Mouse (Mus musculus) embryonic facial prominence, embryonic 12.5 days (tissue): Measurements from ENCODE around the gene Fmnl3. TPM values are rescaled to one million over a fixed set of nuclear protein-coding genes. Genes with fewer than 3 reads are reported as not detected.

Experiments used
- ATAC-seq: fragments of 200-750 bp; cut with Nextera tagmentation; 2 replicates; pipeline ENCODE4 v1.8.0; 2017; ENCODE audit not compliant: insufficient number of reproducible peaks, insufficient read depth, low FRiP score, low TSS enrichment
- H3K27ac ChIP-seq: fragments of 300-500 bp; sonication (generic); 2 replicates; pipeline ENCODE4 v1.5.1; 2016; ENCODE audit warnings: mild to moderate bottlenecking
- H3K27me3 ChIP-seq: fragments of 300-500 bp; sonication (generic); 2 replicates; pipeline ENCODE4 v1.6.1; 2016; ENCODE audit warnings: mild to moderate bottlenecking, moderate library complexity
- H3K36me3 ChIP-seq: fragments of 300-500 bp; sonication (generic); 2 replicates; pipeline ENCODE4 v1.6.1; 2016; ENCODE audit warnings: mild to moderate bottlenecking
- H3K4me1 ChIP-seq: fragments of 300-500 bp; sonication (generic); 2 replicates; pipeline ENCODE4 v1.6.1; 2016
- H3K4me2 ChIP-seq: fragments of 300-500 bp; sonication (generic); replicated peaks from 2 replicates; pipeline ENCODE4 v1.6.1; 2016; ENCODE audit warnings: mild to moderate bottlenecking, moderate library complexity
- H3K4me3 ChIP-seq: fragments of 300-500 bp; sonication (generic); 2 replicates; pipeline ENCODE4 v1.5.1; 2016; ENCODE audit warnings: mild to moderate bottlenecking
- H3K9ac ChIP-seq: fragments of 300-500 bp; sonication (generic); 2 replicates; pipeline ENCODE4 v1.6.1; 2016; ENCODE audit warnings: mild to moderate bottlenecking, moderate library complexity
- H3K9me3 ChIP-seq: fragments of 300-500 bp; sonication (generic); 2 replicates; pipeline ENCODE4 v1.6.1; 2016; ENCODE audit warnings: mild to moderate bottlenecking, moderate library complexity
- WGBS: fragments of 180-500 bp; shearing (Covaris S2); methylation state at CpG from one replicate; pipeline ENCODE4 v1.1.7; 2016; 5-methylcytosine and 5-hydroxymethylcytosine counted together
- polyA plus RNA-seq: library from polyadenylated mRNA; unstranded; fragments of >200 nt; fragmentation: Nextera tagmentation; extraction: Ambion mirVana; gene quantifications from 2 replicates; pipeline ENCODE4 v1.2.1, GENCODE M21; 2016

Gene Fmnl3
- polyA plus RNA-seq, 1 experiment from 2014 or later: 37.0 TPM

DNA sequence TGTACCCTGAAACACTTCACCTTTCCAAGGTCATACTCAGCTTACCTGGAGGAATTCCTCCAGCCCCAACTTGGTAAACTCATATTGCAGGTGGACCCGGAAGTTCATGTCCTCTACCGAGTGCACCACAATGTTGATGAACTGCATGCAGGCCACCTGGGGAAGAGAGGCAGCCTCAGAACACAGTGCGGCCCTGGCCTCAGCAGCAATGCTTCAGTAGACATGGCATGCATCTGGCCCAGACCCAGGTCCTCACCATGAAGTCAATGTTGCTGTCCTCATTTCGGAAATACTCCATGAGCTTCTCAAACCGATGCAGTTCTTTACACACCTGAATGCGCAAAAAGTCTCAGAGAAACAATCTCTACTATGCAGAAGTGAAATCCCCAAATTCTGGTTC lies 44.7 kb downstream of the Fmnl3 start:
- H3K36me3 ChIP-seq: peaks cover 88% of the 10 kb centered on the region
- no peak overlapping the region for H3K4me3 ChIP-seq
- H3K4me1 ChIP-seq: no peaks in the 10 kb centered on the region; the same call in 1 of the 2 replicates
- no peaks in the 10 kb centered on the region for H3K27me3 ChIP-seq
- no peak overlapping the region for H3K4me2 ChIP-seq
- H3K9ac ChIP-seq: no peak overlapping the region
- no peak overlapping the region for H3K27ac ChIP-seq
- WGBS: 95% methylated on average over 6 of the region's 6 CpGs
- no peak for ATAC-seq
- no peaks in the 10 kb centered on the region for H3K9me3 ChIP-seq

DNA sequence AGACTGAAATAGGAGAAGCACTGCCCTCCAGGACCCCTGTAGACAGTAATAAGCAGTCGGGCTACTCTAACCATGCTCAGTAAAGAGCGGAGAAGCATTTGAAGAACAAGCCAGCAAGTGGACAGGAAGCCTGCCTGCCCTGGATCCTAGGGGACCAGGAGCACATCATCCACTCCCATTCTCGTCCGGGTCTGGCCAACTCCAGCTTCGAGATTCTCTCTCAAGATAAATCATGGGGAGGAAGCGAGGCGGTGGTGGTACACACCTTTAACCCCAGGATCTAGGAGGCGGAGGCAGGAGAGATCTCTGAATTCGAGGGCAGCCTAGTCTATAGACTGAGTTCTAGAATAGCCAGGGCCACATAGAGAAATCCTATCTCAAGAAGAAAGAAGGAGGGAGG lies 46.1 kb downstream of the Fmnl3 start:
- ATAC-seq: no peak
- Histone ChIP-seq H3K27ac (no peak overlapping the region), H3K36me3 (peaks cover 91% of the 10 kb centered on the region)

DNA sequence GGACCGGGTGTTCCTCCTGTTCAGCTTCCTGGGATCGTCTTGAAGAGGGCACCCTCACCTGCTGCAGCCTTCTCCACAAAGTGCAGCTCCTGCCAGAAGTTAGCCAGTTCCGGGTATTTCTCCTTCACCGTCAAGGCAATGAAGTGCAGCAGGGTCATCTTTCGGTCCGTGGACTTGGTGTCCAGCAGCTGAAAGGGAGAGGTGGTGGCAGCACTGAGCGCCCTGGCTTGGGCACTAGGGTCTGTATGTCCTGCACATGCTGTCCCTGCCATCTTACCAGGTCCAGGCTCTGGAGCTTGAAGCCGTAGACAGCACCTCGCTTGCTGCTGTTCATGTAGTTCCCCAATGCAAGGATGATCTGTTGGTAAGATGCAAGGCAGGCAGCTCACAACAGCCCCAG lies 49.3 kb downstream of the Fmnl3 start:
- Histone ChIP-seq H3K4me1 (no peaks in the 10 kb centered on the region), H3K27me3 (no peaks in the 10 kb centered on the region), H3K27ac (peak overlapping the region; percentile 58; the same call in 1 of the 2 replicates), H3K4me2 (no peak overlapping the region), H3K9me3 (no peaks in the 10 kb centered on the region), H3K36me3 (peaks cover 98% of the 10 kb centered on the region), H3K4me3 (no peak overlapping the region), H3K9ac (no peak overlapping the region)
- no peak for ATAC-seq
- WGBS: 81% methylated on average over 9 of the region's 9 CpGs

More for the DNA sequence above, 46.1 kb downstream of the Fmnl3 start:
- no peak overlapping the region for H3K4me3 ChIP-seq
- WGBS: 84% methylated on average over 9 of the region's 9 CpGs
- no peak overlapping the region for H3K4me2 ChIP-seq
- H3K27me3 ChIP-seq: no peaks in the 10 kb centered on the region
- no peak overlapping the region for H3K9ac ChIP-seq
- H3K4me1 ChIP-seq: no peaks in the 10 kb centered on the region
- no peaks in the 10 kb centered on the region for H3K9me3 ChIP-seq

DNA sequence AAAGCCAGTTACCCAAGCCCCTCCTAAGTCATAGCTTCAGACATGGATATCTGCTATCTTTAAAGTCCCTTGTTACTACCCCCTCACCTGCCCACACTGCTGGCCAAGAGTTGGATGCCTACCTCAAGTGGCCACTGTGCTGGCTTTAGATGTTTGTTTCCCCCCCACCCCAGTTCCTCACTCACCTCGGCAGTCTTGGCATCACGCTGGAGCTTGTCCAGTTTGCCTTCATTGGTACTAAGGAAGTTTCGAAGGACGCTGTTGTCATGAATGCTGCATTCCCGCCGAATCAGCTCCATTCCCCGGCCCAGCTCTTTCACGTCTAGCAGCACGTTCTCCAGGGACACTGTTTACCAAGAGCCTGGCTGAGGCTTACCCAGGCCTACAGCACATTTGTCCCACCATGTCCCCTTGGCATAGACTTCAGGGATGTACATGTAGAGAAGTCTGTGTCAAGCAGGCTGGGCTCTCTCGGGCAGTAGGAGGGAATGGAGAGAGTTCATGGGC lies 50.1 kb downstream of the Fmnl3 start:
- Histone ChIP-seq H3K4me2 (no peak overlapping the region), H3K4me3 (no peak overlapping the region), H3K27ac (peak overlapping the region; percentile 58), H3K9me3 (no peaks in the 10 kb centered on the region), H3K9ac (no peak overlapping the region), H3K27me3 (no peaks in the 10 kb centered on the region), H3K4me1 (no peaks in the 10 kb centered on the region), H3K36me3 (peaks cover 99% of the 10 kb centered on the region)
- no peak for ATAC-seq
- WGBS: 79% methylated on average over 10 of the region's 10 CpGs

DNA sequence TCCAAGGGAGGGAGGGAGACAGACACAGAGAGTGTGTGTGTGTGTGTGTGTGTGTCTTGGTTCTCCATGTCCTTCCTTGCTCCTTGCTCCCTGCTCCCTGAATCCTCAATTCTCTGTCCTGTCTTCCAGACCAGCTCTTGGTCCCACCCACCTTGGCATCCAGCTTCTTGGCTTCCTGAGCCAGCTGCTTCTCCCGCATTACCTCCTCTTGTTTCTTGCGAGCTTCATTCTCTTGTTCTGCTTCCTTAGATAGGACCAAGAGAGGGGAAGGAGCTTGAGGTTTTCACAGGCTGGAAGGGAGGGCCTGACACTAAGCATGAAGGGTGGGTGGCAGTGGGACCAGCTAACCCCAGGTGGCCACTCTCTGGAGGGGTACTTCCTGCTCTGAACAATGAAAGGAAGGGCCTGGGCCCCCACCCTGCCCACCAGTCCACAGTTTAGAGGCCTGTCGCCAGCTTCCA lies 50.8 kb downstream of the Fmnl3 start:
- no peak overlapping the region for H3K4me2 ChIP-seq
- H3K36me3 ChIP-seq: peaks cover 99% of the 10 kb centered on the region

DNA sequence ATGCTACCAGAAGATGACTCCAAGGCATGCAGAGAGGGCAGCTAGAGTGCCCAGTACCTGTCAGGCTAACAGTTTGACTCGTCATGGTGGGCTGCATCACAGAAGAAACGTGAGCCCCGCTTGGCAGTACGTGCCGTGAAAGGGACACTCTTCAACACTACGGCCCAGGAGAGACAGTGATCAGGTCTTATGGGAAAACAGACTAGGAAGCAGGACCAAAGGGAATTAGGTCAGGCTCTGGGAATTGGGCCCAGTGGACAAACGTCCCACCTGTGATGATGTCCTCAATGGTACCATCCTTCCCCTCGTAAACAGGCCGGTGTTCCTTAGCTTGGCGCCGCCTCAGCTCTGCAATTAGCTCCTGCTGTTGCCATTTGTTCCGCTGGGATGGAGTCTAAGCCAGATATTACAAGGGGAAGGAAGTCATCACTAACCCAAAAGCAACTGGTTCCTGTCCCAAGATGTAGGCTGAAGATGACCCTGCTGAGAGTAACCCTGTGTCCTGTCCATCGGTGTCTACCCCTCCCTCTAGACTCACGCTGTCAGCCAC lies 51.3 kb downstream of the Fmnl3 start:
- H3K9ac ChIP-seq: no peak overlapping the region
- WGBS: 84% methylated on average over 14 of the region's 14 CpGs
- peaks cover 98% of the 10 kb centered on the region for H3K36me3 ChIP-seq
- H3K4me3 ChIP-seq: no peak overlapping the region
- no peaks in the 10 kb centered on the region for H3K9me3 ChIP-seq
- H3K27ac ChIP-seq: peak overlapping the region; percentile 41; the same call in 1 of the 2 replicates
- no peaks in the 10 kb centered on the region for H3K4me1 ChIP-seq
- no peak for ATAC-seq
- no peak overlapping the region for H3K4me2 ChIP-seq
- H3K27me3 ChIP-seq: no peaks in the 10 kb centered on the region

More for the DNA sequence above, 50.8 kb downstream of the Fmnl3 start:
- 75% methylated on average over 3 of the region's 3 CpGs for WGBS
- Histone ChIP-seq H3K27ac (peak overlapping the region; percentile 41; the same call in 1 of the 2 replicates), H3K4me1 (no peaks in the 10 kb centered on the region), H3K4me3 (no peak overlapping the region), H3K9ac (no peak overlapping the region), H3K9me3 (no peaks in the 10 kb centered on the region), H3K27me3 (no peaks in the 10 kb centered on the region)
- no peak for ATAC-seq

DNA sequence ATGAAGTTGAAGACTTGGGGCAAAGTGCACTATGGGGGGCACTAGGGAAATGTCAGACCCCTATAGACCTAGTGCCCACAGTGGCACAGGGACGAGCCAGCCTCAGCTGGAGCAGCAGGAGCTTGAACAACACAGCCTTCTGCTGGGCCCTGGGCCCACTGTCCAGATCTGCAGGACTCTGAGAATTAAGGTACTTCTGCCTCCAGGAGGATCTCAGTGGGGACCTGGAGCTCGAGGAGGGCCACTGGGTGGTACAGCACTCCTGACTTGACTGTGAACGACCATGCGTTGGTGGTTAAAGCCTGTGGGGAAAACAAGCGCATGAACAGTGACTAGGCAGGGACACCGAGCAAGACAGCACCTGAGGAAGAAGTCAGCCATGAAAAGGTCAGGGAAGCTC lies 52.2 kb downstream of the Fmnl3 start:
- no peak overlapping the region for H3K4me2 ChIP-seq
- H3K9ac ChIP-seq: no peak overlapping the region
- H3K4me1 ChIP-seq: no peaks in the 10 kb centered on the region
- H3K27me3 ChIP-seq: no peaks in the 10 kb centered on the region
- H3K4me3 ChIP-seq: no peak overlapping the region
- no peaks in the 10 kb centered on the region for H3K9me3 ChIP-seq
- peak overlapping the region; percentile 5; the same call in 1 of the 2 replicates for H3K27ac ChIP-seq
- 84% methylated on average over 6 of the region's 6 CpGs for WGBS
- ATAC-seq: no peak
- peaks cover 93% of the 10 kb centered on the region for H3K36me3 ChIP-seq

DNA sequence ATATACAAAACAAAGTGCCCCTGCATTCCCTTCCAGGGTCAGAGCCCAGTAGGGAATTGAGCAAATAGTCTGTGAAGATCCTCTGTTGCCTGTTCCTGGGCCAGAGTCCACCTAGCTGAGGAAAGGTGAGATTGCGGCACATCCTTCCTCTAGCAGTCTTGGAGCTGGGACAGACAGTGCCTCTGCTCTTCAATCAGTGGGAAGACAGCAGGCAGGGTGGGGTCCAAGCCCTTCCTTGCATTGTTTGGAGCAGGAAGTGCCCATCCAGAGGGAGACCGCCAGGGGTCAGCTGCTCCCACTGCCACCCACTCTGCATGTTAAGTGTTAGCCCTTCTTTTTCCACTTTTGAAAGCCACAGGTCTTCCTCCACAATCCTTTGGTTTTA lies 53.0 kb downstream of the Fmnl3 start:
- Histone ChIP-seq H3K9me3 (no peaks in the 10 kb centered on the region), H3K36me3 (peaks cover 92% of the 10 kb centered on the region), H3K4me1 (no peaks in the 10 kb centered on the region), H3K9ac (no peak overlapping the region), H3K4me2 (no peak overlapping the region), H3K4me3 (no peak overlapping the region), H3K27me3 (no peaks in the 10 kb centered on the region), H3K27ac (peak overlapping the region; percentile 69; the same call in 1 of the 2 replicates)
- ATAC-seq: 0 out of 2 replicates have a peak, but pooled peaks have one; percentile 7
- 77% methylated on average over 2 of the region's 2 CpGs for WGBS

DNA sequence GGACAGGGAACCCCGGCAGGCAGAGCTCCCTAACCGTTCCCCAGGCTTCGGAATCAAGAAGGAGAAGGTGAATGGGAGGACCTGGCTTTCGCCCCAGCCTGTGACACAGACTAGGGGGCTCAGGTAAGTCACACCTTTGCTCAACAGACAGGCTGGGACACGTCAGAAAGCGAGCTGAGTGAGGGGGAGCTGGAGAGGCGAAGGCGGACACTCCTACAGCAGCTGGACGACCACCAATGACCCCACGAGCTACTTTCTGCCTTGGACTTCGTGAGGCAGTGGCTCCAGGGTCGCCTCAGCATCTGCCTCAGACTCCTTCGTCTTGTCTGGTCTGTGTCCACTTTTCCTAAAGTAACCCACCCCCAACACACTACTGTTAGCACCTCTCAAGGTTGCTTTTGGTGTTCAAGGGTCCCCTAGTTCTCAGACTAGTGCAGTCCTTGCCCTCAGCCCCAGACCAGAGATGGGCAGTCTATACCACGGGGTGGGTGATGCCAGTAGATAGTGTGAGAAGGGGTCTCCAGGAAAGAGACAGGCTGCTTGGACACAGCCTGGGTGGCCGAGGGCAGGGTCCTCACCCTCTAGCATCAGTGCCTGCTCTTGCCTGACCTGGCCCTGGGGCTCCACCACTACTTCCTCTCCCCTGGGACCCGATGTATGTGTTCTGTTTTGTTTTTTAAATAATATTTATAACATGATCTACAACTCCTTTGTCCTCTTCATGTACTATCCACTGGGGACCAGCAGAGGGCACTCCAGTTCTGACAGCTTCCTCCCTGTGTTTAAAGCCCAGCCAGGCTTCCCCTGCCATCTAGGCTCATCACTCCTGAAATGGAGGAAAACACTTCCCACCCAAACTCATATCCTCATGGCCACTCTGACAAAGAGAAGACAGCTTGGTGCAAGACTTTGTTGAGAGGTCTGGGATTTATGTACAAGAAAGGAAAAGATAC lies 53.7 kb downstream of the Fmnl3 start:
- Histone ChIP-seq H3K36me3 (peaks cover 91% of the 10 kb centered on the region), H3K4me3 (no peak overlapping the region), H3K4me2 (no peak overlapping the region), H3K27ac (peak overlapping the region; percentile 69; the same call in 1 of the 2 replicates), H3K9me3 (no peaks in the 10 kb centered on the region), H3K4me1 (no peaks in the 10 kb centered on the region), H3K9ac (no peak overlapping the region), H3K27me3 (no peaks in the 10 kb centered on the region)
- ATAC-seq: no peak
- WGBS: 77% methylated on average over 16 of the region's 16 CpGs

DNA sequence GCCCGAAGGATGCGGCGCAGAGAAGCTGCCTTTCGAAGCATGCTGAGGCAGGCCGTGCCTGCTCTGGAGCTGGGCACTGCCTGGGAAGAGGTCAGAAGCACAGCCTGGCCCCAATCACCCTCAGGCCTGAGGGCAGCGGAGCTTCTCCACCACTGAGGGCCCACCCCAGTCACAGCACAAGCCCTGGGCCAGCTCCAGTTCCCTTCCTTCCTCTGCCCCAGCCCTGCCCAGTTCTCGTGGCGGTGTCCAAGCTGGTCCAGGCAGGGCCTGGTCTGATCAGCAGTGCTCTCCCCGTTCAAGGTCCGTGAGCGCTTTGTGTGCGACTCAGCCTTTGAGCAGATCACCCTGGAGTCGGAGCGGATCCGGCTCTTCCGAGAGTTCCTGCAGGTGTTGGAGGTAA lies 55.4 kb downstream of the Fmnl3 start:
- Histone ChIP-seq H3K9me3 (no peaks in the 10 kb centered on the region), H3K27ac (no peak overlapping the region), H3K4me1 (no peaks in the 10 kb centered on the region), H3K4me2 (no peak overlapping the region), H3K9ac (no peak overlapping the region), H3K36me3 (peaks cover 90% of the 10 kb centered on the region), H3K4me3 (no peak overlapping the region), H3K27me3 (no peaks in the 10 kb centered on the region)
- WGBS: 92% methylated on average over 16 of the region's 16 CpGs
- no peak for ATAC-seq

DNA sequence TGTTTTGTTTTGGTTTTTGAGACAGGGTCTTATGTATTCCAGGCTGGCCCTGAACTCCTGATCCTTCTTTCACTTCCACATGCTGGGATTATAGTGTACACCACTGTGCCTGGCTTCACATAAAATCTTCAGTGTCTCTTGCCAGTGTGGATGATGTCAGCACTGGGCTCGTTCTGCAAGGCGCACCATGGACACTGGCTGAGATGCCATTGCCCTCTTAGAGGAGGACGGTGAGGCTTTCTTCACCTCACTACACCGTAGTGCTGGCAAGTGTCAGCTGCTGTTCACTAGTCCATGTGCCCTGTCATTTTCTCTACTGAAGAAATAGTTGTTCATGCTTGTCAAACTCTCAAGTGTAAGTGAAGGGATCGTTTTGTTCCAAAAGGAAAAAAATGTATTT lies 59.7 kb downstream of the Fmnl3 start:
- 92% methylated on average over 5 of the region's 5 CpGs for WGBS
- Histone ChIP-seq H3K4me3 (no peak overlapping the region), H3K9ac (no peak overlapping the region), H3K9me3 (no peaks in the 10 kb centered on the region), H3K4me2 (no peak overlapping the region), H3K36me3 (peaks cover 91% of the 10 kb centered on the region), H3K27ac (no peak overlapping the region), H3K27me3 (no peaks in the 10 kb centered on the region), H3K4me1 (no peaks in the 10 kb centered on the region)
- ATAC-seq: no peak

DNA sequence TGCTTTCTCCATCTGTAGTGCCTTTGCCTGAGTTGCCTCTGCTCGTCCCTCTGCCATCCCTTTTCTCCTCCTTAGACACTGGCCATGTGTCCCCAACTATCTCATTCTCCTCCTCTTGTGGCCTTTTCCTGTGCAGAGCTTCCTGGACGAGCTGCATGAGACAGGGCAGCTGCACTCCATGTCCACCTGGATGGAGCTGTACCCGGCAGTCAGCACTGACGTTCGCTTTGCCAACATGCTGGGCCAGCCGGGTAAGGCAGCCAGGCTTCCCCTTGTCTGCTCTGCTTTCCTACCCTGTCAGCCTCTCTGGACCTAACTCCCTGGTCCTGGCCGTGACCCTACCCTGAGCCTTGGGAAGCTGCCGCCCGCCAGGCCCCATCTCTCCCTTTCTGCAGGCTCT lies 60.7 kb downstream of the Fmnl3 start:
- Histone ChIP-seq H3K4me2 (no peak overlapping the region), H3K9me3 (no peaks in the 10 kb centered on the region), H3K36me3 (peaks cover 91% of the 10 kb centered on the region), H3K4me3 (no peak overlapping the region), H3K27ac (no peak overlapping the region), H3K9ac (no peak overlapping the region), H3K4me1 (no peaks in the 10 kb centered on the region), H3K27me3 (no peaks in the 10 kb centered on the region)
- ATAC-seq: no peak
- 90% methylated on average over 9 of the region's 9 CpGs for WGBS
